Mouse (Mus musculus) brain, embryonic 14.5 days (tissue): ENCODE data around the gene Tsks. TPM values are rescaled to one million over a fixed set of nuclear protein-coding genes. Genes with fewer than 3 reads are reported as not detected.
A peak's percentile ranks its signal among the peaks of the same experiment; 100 is the strongest.

Source experiments
- DNase-seq: peaks from one replicate; pipeline ENCODE4 v3.0.0-alpha.2; 2011; ENCODE audit warnings: low read depth
- CTCF ChIP-seq: fragments of 200-500 bp; IDR thresholded peaks from 2 replicates; pipeline ENCODE4 v1.5.1; 2012; ENCODE audit warnings: inconsistent platforms, mild to moderate bottlenecking, moderate library complexity, borderline replicate concordance; ENCODE audit not compliant: insufficient read depth, insufficient read length; ENCODE audit errors: extremely low read depth
- POLR2A ChIP-seq: fragments of 200-500 bp; IDR thresholded peaks from 2 replicates; pipeline ENCODE4 v1.6.1; 2012; ENCODE audit warnings: mild to moderate bottlenecking, inconsistent platforms, borderline replicate concordance; ENCODE audit not compliant: poor library complexity, insufficient read depth, insufficient read length, severe bottlenecking; ENCODE audit errors: extremely low read depth
- polyA plus RNA-seq: library from polyadenylated mRNA; depleted of rRNA; stranded (reverse); fragments of >200 nt; gene quantifications from 2 replicates; pipeline ENCODE4 v1.2.3, GENCODE M21; 2012

Tsks gene
- polyA plus RNA-seq, 1 experiment: 0.04 TPM

- DNase-seq: no peak
- TF ChIP-seq CTCF: no peak
- TF ChIP-seq POLR2A: no peak
These were observed 10.6 kb downstream of the Tsks start for GRCm38 (mm10) chr7:44953561-44953960.

- no peak for TF ChIP-seq CTCF
- TF ChIP-seq POLR2A: no peak
These were observed 11.3 kb downstream of the Tsks start for GRCm38 (mm10) chr7:44954091-44954885.

DNA sequence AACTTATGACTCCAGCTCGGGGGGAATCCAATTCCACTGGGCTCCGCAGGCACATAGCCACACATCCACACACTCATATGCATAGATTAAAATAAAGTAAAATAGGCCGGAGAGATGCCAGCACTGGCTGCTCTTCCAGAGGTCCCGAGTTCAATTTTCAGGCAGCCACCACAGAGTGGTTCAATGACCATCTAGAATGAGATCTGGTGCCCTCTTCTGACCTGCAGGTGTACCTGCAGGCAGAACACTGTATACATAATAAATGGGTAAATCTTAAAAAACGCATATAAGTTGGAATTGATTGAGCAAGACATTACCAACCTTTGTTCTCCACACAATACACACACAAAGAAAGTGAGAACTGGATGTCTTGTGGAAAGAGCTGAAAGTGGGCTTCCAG is 12.6 kb downstream of the Tsks start:
- DNase-seq: peak; percentile 45

More at GRCm38 (mm10) chr7:44954091-44954885, 11.3 kb downstream of the Tsks start:
- no peak for DNase-seq

DNA sequence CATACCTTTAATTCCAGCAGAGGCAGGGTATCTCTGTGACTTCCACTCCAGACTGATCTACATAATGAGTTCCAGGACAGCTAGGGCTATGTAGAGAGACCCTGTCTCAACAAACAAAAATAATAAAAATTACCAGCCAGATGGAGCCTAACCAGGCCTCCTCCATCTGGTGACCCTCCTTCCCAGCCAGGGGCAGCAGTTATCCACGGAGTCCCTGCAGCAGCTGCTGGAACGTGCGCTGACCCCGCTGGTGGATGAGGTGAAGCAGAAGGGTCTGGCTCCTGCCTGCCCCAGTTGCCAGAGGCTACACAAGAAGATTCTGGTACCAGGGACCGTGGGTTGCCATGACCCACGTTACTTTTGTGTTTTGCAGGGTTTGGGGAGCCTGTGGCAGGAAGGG is 13.3 kb downstream of the Tsks start:
- no peak for TF ChIP-seq CTCF
- no peak for TF ChIP-seq POLR2A
- DNase-seq: no peak

More for the DNA sequence above, 12.6 kb downstream of the Tsks start:
- TF ChIP-seq CTCF (peak; percentile 47; the same call in 1 of the 2 replicates), POLR2A (no peak)

DNA sequence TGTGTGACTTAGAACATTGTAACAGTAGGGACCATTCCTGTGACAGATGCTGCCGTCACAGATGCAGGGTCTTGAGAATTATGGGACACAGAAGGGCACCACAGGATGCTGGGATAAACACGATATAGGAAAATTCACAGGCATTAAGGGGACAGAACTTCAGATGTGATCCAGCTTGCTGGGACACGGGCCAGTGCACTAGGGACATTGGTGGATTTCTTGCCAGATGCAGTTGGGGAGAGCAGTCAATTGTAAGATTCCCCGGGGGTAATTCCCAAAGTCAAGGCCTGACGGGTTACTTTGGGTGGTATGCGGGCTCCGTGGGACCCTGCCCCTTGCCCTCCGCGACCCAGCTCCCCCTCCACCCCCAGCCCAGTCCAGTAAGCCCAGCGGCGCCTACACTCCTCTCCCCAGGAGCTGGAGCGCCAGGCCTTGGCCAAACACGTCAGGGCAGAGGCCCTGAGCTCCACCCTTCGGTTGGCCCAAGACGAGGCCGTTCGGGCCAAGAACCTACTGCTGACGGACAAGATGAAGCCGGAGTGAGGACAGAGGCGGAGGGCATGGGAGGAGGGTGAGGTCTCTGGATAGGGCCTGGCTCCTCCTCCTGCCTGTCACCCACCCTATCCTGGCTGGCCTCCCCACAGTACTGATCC is 14.3 kb downstream of the Tsks start:
- TF ChIP-seq POLR2A: no peak
- no peak for TF ChIP-seq CTCF
- no peak for DNase-seq

- TF ChIP-seq CTCF (peak; percentile 61; the same call in 1 of the 2 replicates), POLR2A (no peak)
- DNase-seq: peak; percentile 72
These were observed 15.2 kb downstream of the Tsks start for GRCm38 (mm10) chr7:44958208-44958607.

GRCm38 (mm10) chr7:44959281-44959680 is 16.3 kb downstream of the Tsks start:
- no peak for DNase-seq
- TF ChIP-seq CTCF (no peak), POLR2A (no peak)

DNA sequence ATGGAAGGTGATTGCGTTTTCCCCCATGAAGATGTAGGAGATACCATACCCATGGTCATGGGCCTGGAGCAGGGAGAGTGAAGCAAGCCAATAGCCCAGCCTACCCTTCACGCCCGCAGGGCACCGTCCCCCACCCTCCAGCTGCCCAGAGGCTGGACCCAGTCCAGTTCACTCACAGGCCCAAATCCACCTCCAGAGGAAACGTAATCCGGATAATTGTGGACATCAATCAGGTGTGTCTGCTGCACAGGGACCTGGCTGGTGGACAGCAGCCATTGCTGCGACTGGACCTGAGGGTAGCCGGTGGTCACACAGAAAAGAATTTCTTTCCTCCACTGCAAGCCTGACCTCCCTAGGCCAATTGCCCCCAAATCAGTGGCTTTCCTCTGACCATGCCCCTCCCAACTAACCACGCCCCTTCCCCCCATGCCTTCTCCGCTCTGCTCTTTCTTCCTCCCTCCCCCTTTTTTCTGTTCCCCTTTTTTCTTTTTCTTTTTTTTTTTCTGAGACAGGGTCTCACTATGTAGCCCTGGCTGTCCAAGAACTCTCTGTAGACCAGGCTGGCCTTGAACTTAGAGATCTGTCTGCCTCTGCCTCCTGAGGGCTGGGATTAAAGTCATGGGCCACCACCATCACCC is 17.0 kb downstream of the Tsks start:
- no peak for DNase-seq
- TF ChIP-seq CTCF: no peak
- TF ChIP-seq POLR2A: no peak

GRCm38 (mm10) chr7:44960512-44960910 is 17.5 kb downstream of the Tsks start:
- DNase-seq: no peak
- TF ChIP-seq CTCF (no peak), POLR2A (no peak)

- no peak for DNase-seq
- no peak for TF ChIP-seq POLR2A
- no peak for TF ChIP-seq CTCF
These were observed 19.3 kb downstream of the Tsks start for GRCm38 (mm10) chr7:44962337-44962736.

GRCm38 (mm10) chr7:44962831-44963230 is 19.8 kb downstream of the Tsks start:
- DNase-seq: no peak
- TF ChIP-seq POLR2A (no peak), CTCF (no peak)

- no peak for TF ChIP-seq POLR2A
- TF ChIP-seq CTCF: no peak
- no peak for DNase-seq
These were observed 22.0 kb downstream of the Tsks start for GRCm38 (mm10) chr7:44964990-44965389.
